Mouse (Mus musculus) E14TG2a.4 (cell line): Measurements from ENCODE around the gene Cpa4.

Experiments
- CTCF ChIP-seq: conservative IDR thresholded peaks from 2 replicates; pipeline ENCODE4 v1.5.1; 2014; ENCODE audit warnings: low read length
- NANOG ChIP-seq: IDR thresholded peaks from 2 replicates; pipeline ENCODE4 v1.6.1; 2014; ENCODE audit warnings: borderline replicate concordance, low read length, mixed read lengths
- POU5F1 ChIP-seq: IDR thresholded peaks from 2 replicates; pipeline ENCODE4 v1.6.1; 2014; ENCODE audit warnings: low read length, borderline replicate concordance

GRCm38 (mm10) chr6:30635361-30635862, 67.2 kb downstream of the Cpa4 start:
- TF ChIP-seq CTCF (no peak), POU5F1 (no peak), NANOG (no peak)
